Mouse (Mus musculus) left cerebral cortex, adult 2 months (tissue): ENCODE results near the gene Proz. TPM values are rescaled to one million over a fixed set of nuclear protein-coding genes. Genes with fewer than 3 reads are reported as not detected.

Experiments used
- DNase-seq, 2 experiments: peaks; one replicate each; pipeline ENCODE4 v3.0.0; 2021 to 2022; ENCODE audit warnings: low spot score in 2 of 2, mixed read lengths in 1 of 2; ENCODE audit errors: extremely low spot score in 1 of 2
- H3K27ac ChIP-seq: fragments of 200-600 bp; 2 replicates; pipeline ENCODE4 v1.8.1; 2022
- H3K4me3 ChIP-seq: fragments of 200-600 bp; 2 replicates; pipeline ENCODE4 v1.8.1; 2022
- CTCF ChIP-seq: fragments of 200-600 bp; IDR thresholded peaks from 2 replicates; pipeline ENCODE4 v1.8.1; 2022; ENCODE audit warnings: antibody characterized with exemption, mild to moderate bottlenecking, moderate library complexity
- intact Hi-C: fragments of 180-260 bp; cut with DNase I; formaldehyde crosslinking; loops from one replicate; pipeline ENCODE4 v1.15.1; 2025
- total RNA-seq, 2 experiments: library from RNA; stranded (reverse); gene quantifications; 2 replicates each; pipeline ENCODE4 v1.2.3; 2021

The Proz gene
- total RNA-seq, 2 experiments from 2014 or later, result not detected

GRCm38 (mm10) chr8:13109416-13109960, 48.8 kb downstream of the Proz start:
- H3K4me3 ChIP-seq, result no peak overlapping the region
- intact Hi-C loops, result no loop called here
- H3K27ac ChIP-seq, result no peak overlapping the region
- DNase-seq, result no peak
- TF ChIP-seq CTCF, result no peak

GRCm38 (mm10) chr8:13111917-13112316, 51.2 kb downstream of the Proz start:
- DNase-seq, result no peak
- intact Hi-C loops, result no loop called here
- no peak for TF ChIP-seq CTCF
- Histone ChIP-seq H3K4me3 (no peak overlapping the region), H3K27ac (no peak overlapping the region)

- DNase-seq, result no peak
- H3K27ac ChIP-seq, result no peak overlapping the region
- no peak for TF ChIP-seq CTCF
- no peak overlapping the region for H3K4me3 ChIP-seq
- intact Hi-C loops, result no loop called here
Measured at GRCm38 (mm10) chr8:13113232-13113631, 52.5 kb downstream of the Proz start.

- no peak for DNase-seq
Measured at GRCm38 (mm10) chr8:13117096-13117495, 56.4 kb downstream of the Proz start.

GRCm38 (mm10) chr8:13118516-13118915, 57.8 kb downstream of the Proz start:
- H3K27ac ChIP-seq, result no peak overlapping the region
- intact Hi-C loops, result no loop called here

More at GRCm38 (mm10) chr8:13117096-13117495, 56.4 kb downstream of the Proz start:
- Histone ChIP-seq H3K4me3 (no peak overlapping the region), H3K27ac (no peak overlapping the region)
- TF ChIP-seq CTCF, result no peak
- intact Hi-C loops, result no loop called here

GRCm38 (mm10) chr8:13120882-13121665, 60.4 kb downstream of the Proz start:
- no peak for TF ChIP-seq CTCF
- no peak overlapping the region for H3K27ac ChIP-seq
- intact Hi-C loops, result no loop called here
- DNase-seq, result no peak
- no peak overlapping the region for H3K4me3 ChIP-seq

More at GRCm38 (mm10) chr8:13118516-13118915, 57.8 kb downstream of the Proz start:
- no peak overlapping the region for H3K4me3 ChIP-seq
- no peak for TF ChIP-seq CTCF
- DNase-seq, result no peak

- Histone ChIP-seq H3K27ac (no peak overlapping the region), H3K4me3 (no peak overlapping the region)
- no peak for DNase-seq
- no peak for TF ChIP-seq CTCF
- intact Hi-C loops, result no loop called here
Measured at GRCm38 (mm10) chr8:13122887-13123421, 62.2 kb downstream of the Proz start.

- Histone ChIP-seq H3K4me3 (no peak overlapping the region), H3K27ac (no peak overlapping the region)
- TF ChIP-seq CTCF, result no peak
- intact Hi-C loops, result no loop called here
- no peak for DNase-seq
Measured at GRCm38 (mm10) chr8:13124897-13125296, 64.2 kb downstream of the Proz start.

Other genes starting within 250 kb of the Proz start
- 100 to 1,000 TPM; 235 to 280 TPM for gene Mcf2l, start 187.1 kb upstream of the Proz start, total RNA-seq
- under 1 TPM in 1 of 2 experiments, not detected in 1; 0.49 TPM for gene F7, start 34.9 kb upstream of the Proz start, total RNA-seq
- gene F10, start 23.6 kb upstream of the Proz start, total RNA-seq, result under 1 TPM in 1 of 2 experiments, not detected in 1; 0.45 TPM
- gene Pcid2, start 44.5 kb downstream of the Proz start, total RNA-seq, result 10 to 100 TPM; 27.8 to 30.7 TPM
- 10 to 100 TPM; 53.4 to 54.0 TPM for gene Cul4a, start 44.7 kb downstream of the Proz start, total RNA-seq
- gene Lamp1, start 98.2 kb downstream of the Proz start, total RNA-seq, result 100 to 1,000 TPM; 251 to 255 TPM
- gene Grtp1, start 139.7 kb downstream of the Proz start, total RNA-seq, result 1 to 10 TPM; 3.1 to 5.0 TPM
- gene Adprhl1, start 193.2 kb downstream of the Proz start, total RNA-seq, result 1 to 10 TPM; 1.4 to 1.7 TPM
- gene Dcun1d2, start 227.2 kb downstream of the Proz start, total RNA-seq, result 10 to 100 TPM; 40.5 to 46.0 TPM
- gene Tmco3, start 227.3 kb downstream of the Proz start, total RNA-seq, result 10 to 100 TPM; 47.3 to 51.9 TPM